Mouse (Mus musculus) CH12.LX (cell line): ENCODE measurements at regions not wholly inside any gene's neighbourhood (a gene's known extent, or its start where the extent isn't known, plus 50 kb on each side); places are given as distances from the start of the nearest gene placed in this dataset.

Experiments
- DNase-seq: peaks from one replicate; pipeline ENCODE4 v3.0.0-alpha.2; 2013; ENCODE audit errors: extremely low read depth
- H3K27ac ChIP-seq: 2 replicates; pipeline ENCODE4 v1.5.1; 2012; ENCODE audit warnings: low read depth, mild to moderate bottlenecking, control low read depth, moderate library complexity; ENCODE audit not compliant: insufficient read depth
- H3K27me3 ChIP-seq: replicated peaks from 2 replicates; pipeline ENCODE3; 2012; ENCODE audit warnings: inconsistent platforms
- H3K36me3 ChIP-seq, 2 experiments: replicated peaks in 1 of 2; 2 replicates each; pipeline versions ENCODE3 to v1.6.1; 2012; ENCODE audit warnings: inconsistent platforms in 1 of 2, low read length in 1 of 2, mild to moderate bottlenecking in 1 of 2, mixed read lengths in 1 of 2, moderate library complexity in 1 of 2; ENCODE audit not compliant: control insufficient read depth in 1 of 2, insufficient read depth in 1 of 2
- H3K4me1 ChIP-seq, 2 experiments: 2 replicates each; pipeline ENCODE4 v1.6.1; 2012; ENCODE audit warnings: inconsistent platforms in 1 of 2, moderate library complexity in 1 of 2; ENCODE audit not compliant: insufficient read depth in 2 of 2, control insufficient read depth in 1 of 2
- H3K4me2 ChIP-seq: 2 replicates; pipeline ENCODE4 v1.6.1; 2012; ENCODE audit warnings: low read depth, mild to moderate bottlenecking, control low read depth; ENCODE audit not compliant: poor library complexity, insufficient read depth, severe bottlenecking
- H3K4me3 ChIP-seq, 3 experiments: fragments of 150-350 bp in 1 of 3; sonication (generic) in 1 of 3; replicated peaks in 1 of 3; 2 replicates each; pipeline versions ENCODE3 to v1.5.1; 2011 to 2012; ENCODE audit warnings: low read depth in 2 of 3, low read length in 2 of 3, mild to moderate bottlenecking in 2 of 3, moderate library complexity in 2 of 3, control low read depth in 1 of 3, improper control_type of control experiment in 1 of 3, inconsistent platforms in 1 of 3, mixed read lengths in 1 of 3; ENCODE audit not compliant: poor library complexity in 1 of 3
- H3K79me2 ChIP-seq: replicated peaks from 2 replicates; pipeline ENCODE4 v1.6.1; 2012; ENCODE audit warnings: mild to moderate bottlenecking, moderate library complexity; ENCODE audit not compliant: control insufficient read depth, poor library complexity, insufficient read depth, severe bottlenecking; ENCODE audit errors: extremely low read depth
- H3K9ac ChIP-seq: 2 replicates; pipeline ENCODE4 v1.6.1; 2012; ENCODE audit warnings: low read depth, mild to moderate bottlenecking, control low read depth, moderate library complexity; ENCODE audit not compliant: insufficient read depth
- H3K9me3 ChIP-seq: replicated peaks from 2 replicates; pipeline ENCODE3; 2012; ENCODE audit warnings: low read length, inconsistent platforms, mixed read lengths
- ELF1 ChIP-seq: IDR thresholded peaks from 2 replicates; pipeline ENCODE4 v1.6.1; 2014; ENCODE audit warnings: low read depth, mild to moderate bottlenecking, inconsistent platforms, low read length, improper control_type of control experiment
- MAX ChIP-seq: IDR thresholded peaks from 2 replicates; pipeline ENCODE4 v1.6.1; 2011; ENCODE audit warnings: low read length, improper control_type of control experiment
- MAZ ChIP-seq: IDR thresholded peaks from 2 replicates; pipeline ENCODE4 v1.6.1; 2012; ENCODE audit warnings: low read depth, mild to moderate bottlenecking, inconsistent platforms, low read length, improper control_type of control experiment, moderate library complexity
- MEF2A ChIP-seq: IDR thresholded peaks from 2 replicates; pipeline ENCODE4 v1.6.1; 2014; ENCODE audit warnings: low read depth, mild to moderate bottlenecking, inconsistent platforms, low read length, improper control_type of control experiment, borderline replicate concordance
- MYC ChIP-seq: IDR thresholded peaks from 2 replicates; pipeline ENCODE4 v1.6.1; 2011; ENCODE audit warnings: low read depth, mild to moderate bottlenecking, improper control_type of control experiment, low read length
- NRF1 ChIP-seq: IDR thresholded peaks from 2 replicates; pipeline ENCODE4 v1.6.1; 2014; ENCODE audit warnings: low read depth, mild to moderate bottlenecking, inconsistent platforms, low read length, improper control_type of control experiment, moderate library complexity
- POLR2A ChIP-seq: IDR thresholded peaks from 2 replicates; pipeline ENCODE4 v1.6.1; 2011; ENCODE audit warnings: low read depth, mild to moderate bottlenecking, improper control_type of control experiment, low read length
- POLR2AphosphoS2 ChIP-seq: IDR thresholded peaks from 2 replicates; pipeline ENCODE4 v1.6.1; 2011; ENCODE audit warnings: low read depth, low read length, improper control_type of control experiment
- TBP ChIP-seq: conservative IDR thresholded peaks from 2 replicates; pipeline ENCODE4 v1.6.1; 2011; ENCODE audit warnings: low read depth, low read length, improper control_type of control experiment
- USF1 ChIP-seq: IDR thresholded peaks from 2 replicates; pipeline ENCODE4 v1.6.1; 2014; ENCODE audit warnings: low read depth, mild to moderate bottlenecking, inconsistent platforms, low read length, improper control_type of control experiment
- ZKSCAN1 ChIP-seq: IDR thresholded peaks from 2 replicates; pipeline ENCODE4 v1.6.1; 2012; ENCODE audit warnings: low read depth, inconsistent platforms, low read length, improper control_type of control experiment, borderline replicate concordance
- dilution Hi-C: fragments of 300-500 bp; cut with MboI; formaldehyde crosslinking; loops from 2 replicates; pipeline ENCODE4 v1.14.3; 2020; ENCODE audit warnings: low sequenced_read_pairs; ENCODE audit not compliant: extremely low pct_unique_long_range_greater_than_20kb, extremely low pct_ligation_motif_present
- in situ Hi-C: fragments of 300-500 bp; cut with MboI; formaldehyde crosslinking; loops from 3 replicates; pipeline ENCODE4 v1.14.3; 2019; ENCODE audit warnings: low sequenced_read_pairs, low pct_ligation_motif_present, low pct_unique_long_range_greater_than_20kb, mixed read lengths

GRCm38 (mm10) chr4:150771469-150771868 lies 82.2 kb upstream of the Errfi1 start:
- Histone ChIP-seq H3K79me2 (no peaks in the 10 kb centered on the region), H3K27me3 (no peaks in the 10 kb centered on the region), H3K36me3 (no peaks in the 10 kb centered on the region), H3K4me1 (no peaks in the 10 kb centered on the region), H3K9ac (no peak overlapping the region), H3K9me3 (peaks cover 5% of the 10 kb centered on the region), H3K4me2 (no peak overlapping the region), H3K27ac (no peak overlapping the region), H3K4me3 (no peak overlapping the region)
- dilution Hi-C loops = no loop called here
- in situ Hi-C loops = no loop called here
- TF ChIP-seq MYC (no peak), NRF1 (no peak), POLR2AphosphoS2 (no peak), ZKSCAN1 (no peak)
- no peak for DNase-seq

GRCm38 (mm10) chr4:150769043-150769442 lies 84.7 kb upstream of the Errfi1 start:
- no peak overlapping the region for H3K4me3 ChIP-seq
- TF ChIP-seq MEF2A (no peak), USF1 (no peak)
- dilution Hi-C loops (no loop called here), in situ Hi-C loops (no loop called here)
- no peak overlapping the region for H3K27ac ChIP-seq
- no peaks in the 10 kb centered on the region for H3K79me2 ChIP-seq
- no peak overlapping the region for H3K9ac ChIP-seq
- no peaks in the 10 kb centered on the region for H3K27me3 ChIP-seq
- H3K36me3 ChIP-seq = no peaks in the 10 kb centered on the region
- no peak overlapping the region for H3K4me2 ChIP-seq
- no peaks in the 10 kb centered on the region for H3K9me3 ChIP-seq
- no peak for DNase-seq
- no peaks in the 10 kb centered on the region for H3K4me1 ChIP-seq

GRCm38 (mm10) chr4:150758467-150759237 lies 95.1 kb upstream of the Errfi1 start:
- no peak overlapping the region for H3K4me2 ChIP-seq
- dilution Hi-C loops = no loop called here
- H3K27ac ChIP-seq = no peak overlapping the region
- in situ Hi-C loops = no loop called here
- no peaks in the 10 kb centered on the region for H3K36me3 ChIP-seq
- no peaks in the 10 kb centered on the region for H3K9me3 ChIP-seq
- TF ChIP-seq MYC = no peak
- no peak for TF ChIP-seq POLR2A
- no peak for TF ChIP-seq MAX
- TF ChIP-seq MAZ = no peak
- no peak for TF ChIP-seq ELF1
- TF ChIP-seq TBP = no peak
- H3K4me3 ChIP-seq = no peak overlapping the region
- H3K4me1 ChIP-seq = no peaks in the 10 kb centered on the region
- no peaks in the 10 kb centered on the region for H3K27me3 ChIP-seq
- H3K79me2 ChIP-seq = no peaks in the 10 kb centered on the region
- DNase-seq = no peak
- H3K9ac ChIP-seq = no peak overlapping the region
